Mouse (Mus musculus) heart, postnatal 4 days (tissue): Measurements from ENCODE around the gene Rerg. TPM values are rescaled to one million over a fixed set of nuclear protein-coding genes. Genes with fewer than 3 reads are reported as not detected.

ENCODE experiments used
- DNase-seq: peaks from one replicate; pipeline ENCODE4 v3.0.0; 2021
- total RNA-seq, 2 experiments: library from RNA; stranded (reverse); gene quantifications; 2 replicates each; pipeline ENCODE4 v1.2.3; 2021

Gene Rerg
- 1 to 10 TPM; 7.0 to 9.1 TPM for total RNA-seq

DNA sequence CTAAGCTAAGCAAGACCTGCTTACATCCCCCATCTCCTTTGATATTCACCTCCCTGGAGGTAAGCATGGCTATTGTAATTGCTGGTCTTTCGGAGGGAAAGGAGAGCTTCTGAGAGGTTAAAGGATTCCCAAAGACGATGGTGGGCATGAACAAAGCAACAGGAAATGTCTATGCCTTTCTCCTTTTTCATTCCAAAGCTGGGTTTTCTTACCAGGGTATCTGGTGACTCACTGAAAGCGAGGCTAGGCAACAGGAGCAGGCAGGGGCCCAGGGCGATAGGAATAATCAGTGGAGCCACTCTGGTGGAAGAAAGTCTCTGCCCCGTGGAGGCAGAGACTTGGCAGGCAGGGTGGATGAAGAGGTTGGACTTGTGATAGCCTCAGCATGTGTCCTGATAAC lies at the start of gene Rerg:
Gene Rerg, minus strand, starts transcription at position 272 of the 400 bp plus-strand sequence.
- no peak for DNase-seq

DNA sequence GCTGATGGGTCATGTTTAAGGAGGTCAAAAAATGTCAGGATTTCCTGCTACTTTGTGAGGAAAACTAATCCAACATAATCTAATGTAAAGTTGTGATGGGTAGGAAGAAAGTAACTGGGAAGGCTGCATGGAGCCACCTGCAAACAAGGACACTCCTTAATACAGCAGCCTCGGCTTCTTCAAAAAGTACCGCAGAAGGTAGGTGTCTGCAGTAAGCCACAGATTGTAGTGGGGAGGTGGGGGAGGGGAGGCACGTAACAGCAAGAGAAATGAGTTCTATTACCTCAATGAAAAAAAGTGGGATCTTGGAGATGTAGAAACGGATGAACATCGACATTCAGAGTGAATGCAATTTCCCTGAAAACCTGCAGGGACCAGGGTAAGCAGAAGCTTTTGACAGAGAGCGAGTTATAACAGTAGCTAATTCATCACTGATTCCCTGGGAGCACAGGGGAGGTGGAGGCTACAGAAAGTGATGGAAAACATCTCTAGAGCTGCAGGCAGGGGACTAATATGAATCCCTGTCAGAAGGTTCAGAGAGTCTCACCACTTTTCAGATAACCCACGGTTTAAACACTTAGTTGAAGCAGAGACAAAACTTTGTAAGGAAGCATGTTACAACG lies 47.7 kb upstream of the Rerg start:
- DNase-seq = no peak

DNA sequence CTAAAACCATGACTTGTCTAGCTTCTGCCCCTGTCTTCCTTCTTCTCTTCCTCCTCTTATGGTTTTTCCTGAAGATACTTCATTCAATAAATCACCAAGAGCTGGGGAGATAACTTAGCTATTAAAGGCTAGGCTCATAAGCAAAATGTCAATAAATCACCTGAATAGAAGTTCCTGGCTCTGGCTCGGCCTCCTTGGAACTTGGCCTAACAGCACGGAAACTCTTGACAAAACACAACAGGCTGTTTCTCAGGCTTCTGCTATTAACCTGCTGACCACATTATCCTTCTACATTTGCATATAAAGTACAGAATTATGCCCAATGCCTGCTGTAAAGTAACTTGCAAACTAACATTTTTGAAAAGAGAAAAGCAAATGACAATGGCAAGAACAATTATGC lies 41.1 kb upstream of the Rerg start:
- no peak for DNase-seq

DNA sequence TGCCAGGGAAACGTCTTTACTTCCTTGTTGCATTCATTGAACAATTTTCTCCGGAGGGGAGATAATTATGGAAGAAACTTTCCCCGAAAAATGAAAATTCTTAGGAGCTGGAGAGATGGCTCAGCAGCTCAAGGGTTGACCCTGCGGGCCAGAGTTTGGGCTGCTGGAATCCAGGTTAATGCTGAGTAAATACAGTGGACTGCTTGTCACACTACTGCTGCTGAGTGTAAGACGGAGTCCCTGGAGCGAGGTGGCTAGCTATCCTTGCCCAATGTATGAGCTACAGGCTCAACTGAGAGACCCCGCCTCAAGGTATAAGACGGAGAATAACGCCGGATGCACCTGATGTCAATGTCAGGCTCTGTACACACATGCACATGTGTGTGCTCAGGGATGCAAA lies 40.7 kb upstream of the Rerg start:
- DNase-seq = no peak

DNA sequence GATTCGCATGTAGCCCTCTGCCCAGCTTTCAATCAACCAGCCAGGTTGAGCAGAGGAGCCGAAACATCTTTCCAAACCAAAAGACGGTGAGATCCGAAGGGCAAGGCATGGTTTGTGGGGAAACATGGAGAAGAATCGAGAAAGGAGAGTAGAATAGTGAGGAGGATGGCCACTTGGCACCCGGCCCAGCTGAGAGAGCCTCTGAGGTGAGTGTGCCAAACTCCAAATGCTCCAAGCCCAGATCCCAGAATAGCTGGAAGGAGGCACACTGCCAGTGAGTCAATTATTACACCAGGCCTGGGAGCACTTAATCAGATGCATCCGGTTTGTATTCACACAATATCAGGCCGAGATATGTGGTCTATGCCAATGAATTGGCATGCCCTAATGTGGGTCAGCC lies 39.7 kb upstream of the Rerg start:
- peak; percentile 83 for DNase-seq

DNA sequence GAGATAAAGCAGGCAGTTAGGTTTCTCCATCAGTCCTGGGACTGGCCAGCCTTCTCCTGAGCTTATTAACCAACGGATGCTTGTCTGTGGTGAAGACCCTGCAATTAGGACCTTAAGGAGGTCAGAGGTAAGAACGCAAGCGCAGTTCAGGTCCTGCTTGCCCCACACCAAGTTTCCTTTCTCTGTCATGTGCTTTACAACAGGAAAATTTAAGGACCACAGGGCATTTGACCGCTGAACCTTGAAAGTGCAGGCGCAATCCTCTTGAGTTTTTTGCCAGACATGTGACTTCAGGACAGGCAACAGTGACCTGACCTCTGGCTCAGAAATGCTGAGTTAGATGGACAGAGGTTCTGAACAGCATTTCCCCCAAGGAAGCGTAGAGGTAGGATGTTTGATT lies 36.8 kb upstream of the Rerg start:
- no peak for DNase-seq

DNA sequence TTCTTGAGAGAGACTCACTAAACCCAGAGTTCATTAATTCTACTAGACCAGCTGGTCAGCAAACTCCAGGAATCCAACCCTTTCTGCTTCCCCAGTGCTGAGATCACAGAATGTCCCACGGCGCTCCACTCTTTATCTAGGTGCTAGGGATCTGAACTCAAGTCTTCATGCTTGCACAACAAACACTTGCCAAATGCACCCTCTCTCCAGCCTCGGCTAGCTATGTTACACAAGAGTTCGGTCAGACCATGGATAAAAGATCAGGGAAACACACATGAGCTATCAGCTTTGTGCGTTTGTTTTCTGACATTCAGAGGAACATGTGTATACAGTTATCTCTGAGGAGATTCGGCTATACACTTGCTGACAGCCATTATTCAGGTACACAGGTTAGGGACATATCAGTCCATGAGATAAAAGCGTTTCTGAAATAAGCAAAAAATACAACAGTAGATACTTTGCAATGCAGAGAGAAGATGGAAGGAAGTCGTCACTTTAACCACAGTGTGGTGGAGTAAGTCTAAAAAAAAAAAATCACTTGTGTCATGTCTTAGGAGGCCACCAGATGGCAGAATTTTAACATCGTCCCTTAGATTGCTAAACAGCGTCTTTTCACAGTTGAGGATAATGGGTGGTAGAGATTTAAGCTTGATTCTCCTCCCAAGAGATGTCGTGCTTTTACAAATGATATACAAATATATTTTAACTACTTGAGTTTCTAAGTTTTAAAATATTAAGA lies 35.5 kb upstream of the Rerg start:
- peak; percentile 23 for DNase-seq

DNA sequence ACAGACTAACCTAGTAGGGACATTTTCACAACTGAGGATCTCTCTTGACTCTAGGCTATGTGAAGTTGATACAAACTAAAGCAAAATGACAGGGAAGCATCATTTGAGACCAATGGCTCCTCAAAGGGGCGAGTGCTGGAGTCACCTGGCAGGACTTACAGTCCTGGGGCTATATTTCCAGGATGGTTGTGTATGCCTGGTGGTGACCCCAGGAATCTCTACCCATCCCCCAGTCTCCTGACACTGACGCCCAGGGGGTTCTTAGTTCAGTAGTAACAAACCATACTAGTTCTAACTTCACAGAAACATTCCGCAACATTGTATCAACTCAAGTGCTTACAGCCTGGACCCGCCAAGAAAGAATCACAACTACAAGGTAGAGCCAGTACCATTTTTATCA lies 32.4 kb upstream of the Rerg start:
- DNase-seq = no peak

DNA sequence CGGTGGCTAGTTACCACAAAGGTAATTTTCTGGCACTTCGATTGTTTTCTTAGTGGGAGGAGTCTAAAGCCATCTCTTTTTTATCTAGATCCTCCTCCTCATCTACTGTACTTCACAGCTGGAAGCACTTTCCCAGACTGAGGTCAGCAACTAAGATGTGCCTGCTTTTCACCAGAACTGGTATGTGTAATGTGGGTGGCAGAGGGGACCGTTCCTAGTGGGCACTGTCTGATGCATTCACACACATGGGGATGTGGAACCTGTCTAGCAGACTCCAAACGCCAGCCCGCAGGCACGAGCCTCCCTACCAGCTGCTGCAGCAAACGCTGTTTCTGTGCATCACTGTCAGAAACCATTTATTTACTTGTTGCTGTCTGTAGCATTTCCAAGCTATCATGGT lies 31.3 kb upstream of the Rerg start:
- DNase-seq = no peak

DNA sequence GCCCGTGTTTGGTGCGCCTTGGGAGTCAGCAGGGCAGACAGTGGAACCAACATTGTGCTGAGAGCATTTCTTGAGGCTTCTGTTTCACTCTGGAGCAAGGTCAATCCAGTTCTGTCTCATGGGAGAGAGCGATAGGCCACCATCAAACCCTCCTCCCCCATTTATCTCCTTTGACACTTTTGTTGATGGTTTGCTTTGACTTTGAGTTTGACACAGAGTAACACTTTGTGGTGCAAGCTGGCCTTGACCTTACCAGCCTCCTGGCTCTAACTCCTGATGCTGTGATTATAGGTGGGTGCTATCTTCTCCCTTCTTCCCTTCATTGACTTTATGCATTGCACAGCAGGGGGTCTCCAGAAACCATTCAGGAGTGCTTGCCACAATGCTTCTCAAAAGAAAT lies 30.9 kb upstream of the Rerg start:
- no peak for DNase-seq

DNA sequence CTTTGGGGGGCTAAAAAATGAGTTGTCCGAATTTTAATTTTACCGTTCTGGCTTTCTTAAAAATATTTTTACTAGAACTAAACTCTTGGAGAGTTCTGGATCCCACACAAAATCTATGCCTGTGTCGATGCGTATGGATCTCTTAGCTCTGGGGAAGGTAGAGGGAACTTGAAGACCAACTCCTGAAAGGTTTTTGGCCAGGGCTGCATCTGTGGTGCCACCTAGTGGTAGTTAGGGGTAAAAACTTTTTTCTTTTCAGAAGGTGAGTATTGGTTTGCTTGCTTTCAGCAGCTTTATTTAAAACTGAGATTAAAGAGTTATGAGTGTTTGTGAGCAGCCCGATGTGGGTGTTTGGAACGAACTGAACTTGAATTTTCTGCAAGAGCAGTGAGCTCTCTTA lies 21.8 kb upstream of the Rerg start:
- DNase-seq = peak; percentile 36

DNA sequence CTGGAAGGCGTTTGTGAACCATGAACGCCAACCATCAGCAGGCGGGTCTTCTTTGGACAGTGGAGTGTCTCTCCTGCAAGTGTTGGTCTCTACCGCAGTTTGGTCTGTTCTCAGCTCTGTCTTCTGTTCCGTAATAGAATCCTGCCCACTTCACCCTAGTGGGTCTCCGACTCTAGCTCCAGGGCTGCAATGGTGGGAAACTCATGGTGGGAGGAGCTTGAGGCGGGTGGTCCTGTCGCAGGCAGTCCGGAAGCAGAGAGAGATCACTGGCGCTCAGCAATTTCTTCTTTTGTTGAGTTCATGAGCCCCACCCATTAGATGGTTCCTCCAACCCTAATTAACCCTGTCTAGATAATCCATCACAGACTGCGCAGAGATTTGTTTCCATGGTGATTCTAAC lies 20.7 kb upstream of the Rerg start:
- no peak for DNase-seq

DNA sequence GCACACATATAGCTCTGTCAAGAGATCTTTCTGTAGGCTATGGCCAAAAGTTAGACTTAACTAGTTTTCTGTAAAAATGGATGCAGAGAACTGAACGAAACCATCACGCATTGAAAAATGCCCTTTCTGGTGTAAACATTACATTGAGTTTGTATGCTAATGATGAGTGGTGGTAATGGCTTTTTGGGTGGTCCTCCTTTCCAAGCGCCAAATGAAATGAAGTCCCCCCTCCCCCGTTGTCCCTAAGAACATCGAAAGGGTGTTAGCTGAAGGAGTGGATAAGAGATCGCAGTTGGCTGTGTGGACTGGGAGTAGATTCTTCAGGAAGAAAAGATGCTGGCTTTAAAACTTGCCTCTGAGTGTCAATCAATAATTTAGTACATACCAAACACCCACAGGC lies 20.3 kb upstream of the Rerg start:
- DNase-seq = no peak

DNA sequence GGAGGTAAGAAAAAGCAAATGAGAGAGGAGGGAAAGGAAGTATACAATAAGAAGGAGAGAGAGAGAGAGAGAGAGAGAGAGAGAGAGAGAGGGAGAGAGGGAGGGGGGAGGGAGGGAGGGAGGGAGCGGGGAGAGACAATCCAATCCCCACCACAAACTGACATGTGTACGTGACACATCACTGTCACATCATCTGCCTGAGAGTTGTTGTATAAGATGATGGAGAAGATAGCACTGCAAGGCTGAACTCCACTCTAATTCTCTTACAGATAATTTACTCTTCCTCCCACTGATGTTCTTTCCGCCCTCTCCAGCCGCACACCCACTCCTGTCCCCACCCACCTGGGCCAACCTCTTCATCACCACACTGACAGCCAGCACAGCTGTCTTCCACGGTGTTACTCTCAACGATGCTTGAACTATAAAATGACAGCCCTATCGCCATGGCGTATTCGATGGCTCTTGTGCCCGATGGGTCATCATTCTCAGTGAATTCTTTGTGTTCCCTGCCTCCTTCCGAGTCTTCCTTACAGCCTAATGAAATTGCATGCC lies 18.2 kb upstream of the Rerg start:
- DNase-seq = no peak

DNA sequence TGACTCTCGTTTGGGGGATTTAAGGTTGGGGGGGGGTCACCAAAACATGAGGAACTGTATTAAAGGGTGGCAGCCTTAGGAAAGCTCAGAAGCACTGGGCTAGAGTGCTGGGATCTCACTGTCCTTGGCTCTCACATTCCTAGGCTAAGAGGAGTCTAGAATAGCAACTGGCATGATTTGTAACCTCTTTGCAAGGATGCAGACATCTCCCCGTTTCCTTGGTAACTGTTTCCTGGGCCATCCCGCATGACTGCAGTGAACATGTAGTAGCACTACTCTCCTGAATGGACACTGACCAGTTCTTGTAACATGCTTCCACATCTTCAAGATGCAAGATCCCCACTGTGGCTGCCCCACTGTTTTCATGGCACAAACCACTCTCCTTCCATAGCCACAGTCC lies 17.1 kb upstream of the Rerg start:
- DNase-seq = no peak

DNA sequence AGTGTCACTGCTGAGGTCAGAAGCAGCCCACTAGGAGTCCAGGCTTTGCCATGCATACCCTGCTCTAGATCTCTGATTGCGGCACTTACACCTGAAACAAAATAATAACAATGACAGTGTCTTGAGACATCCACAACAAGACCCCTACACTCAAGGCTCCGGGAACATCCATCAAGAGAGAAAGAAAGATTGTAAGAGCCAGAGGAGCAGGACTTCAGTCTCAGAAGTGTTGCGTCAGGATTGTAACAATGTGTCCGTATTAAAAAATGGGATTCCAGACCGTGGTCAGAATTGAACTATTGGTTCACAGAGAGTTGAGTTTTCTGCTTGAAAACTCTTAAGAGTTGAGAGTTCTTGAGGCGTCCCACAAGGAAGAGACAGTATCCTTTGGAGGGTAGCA lies 10.3 kb upstream of the Rerg start:
- no peak for DNase-seq

DNA sequence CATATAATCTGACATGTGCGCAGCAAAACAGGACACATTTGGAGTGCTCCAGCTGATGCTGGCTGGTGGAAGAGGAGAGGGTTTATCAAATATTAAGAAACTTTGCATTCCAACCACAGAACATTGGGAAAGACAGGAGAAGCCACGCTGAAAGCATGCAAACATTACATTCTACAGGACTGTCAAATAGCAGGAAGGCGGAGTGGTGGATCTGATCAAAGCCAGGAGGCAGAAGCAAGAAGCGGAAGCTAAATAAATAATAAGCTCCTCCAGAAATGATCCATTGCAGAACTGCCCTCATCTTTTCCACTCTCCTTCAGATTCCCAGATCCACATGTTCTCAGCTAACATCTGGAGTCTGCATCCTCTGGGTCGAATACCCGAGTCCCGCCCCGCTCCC lies 9.8 kb upstream of the Rerg start:
- DNase-seq = no peak

DNA sequence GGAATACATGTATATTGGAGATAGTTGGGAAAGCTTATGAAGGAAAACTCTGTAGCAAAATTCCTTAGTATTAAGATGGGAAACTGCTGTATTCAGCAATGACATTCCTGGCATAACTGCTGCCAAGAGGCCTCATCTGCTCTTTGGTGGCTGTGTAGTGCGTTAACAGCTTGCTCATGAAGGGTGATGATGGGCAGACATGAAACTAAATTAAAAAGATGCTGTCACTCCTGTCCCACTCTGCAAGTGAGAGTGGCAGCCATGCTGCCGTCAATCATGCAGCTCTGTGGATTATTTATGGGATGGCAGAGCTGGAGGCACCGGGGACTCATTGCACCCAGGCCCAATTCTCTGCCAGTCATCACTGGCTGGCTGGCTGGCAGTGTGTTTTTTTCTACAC lies 8.7 kb upstream of the Rerg start:
- no peak for DNase-seq

DNA sequence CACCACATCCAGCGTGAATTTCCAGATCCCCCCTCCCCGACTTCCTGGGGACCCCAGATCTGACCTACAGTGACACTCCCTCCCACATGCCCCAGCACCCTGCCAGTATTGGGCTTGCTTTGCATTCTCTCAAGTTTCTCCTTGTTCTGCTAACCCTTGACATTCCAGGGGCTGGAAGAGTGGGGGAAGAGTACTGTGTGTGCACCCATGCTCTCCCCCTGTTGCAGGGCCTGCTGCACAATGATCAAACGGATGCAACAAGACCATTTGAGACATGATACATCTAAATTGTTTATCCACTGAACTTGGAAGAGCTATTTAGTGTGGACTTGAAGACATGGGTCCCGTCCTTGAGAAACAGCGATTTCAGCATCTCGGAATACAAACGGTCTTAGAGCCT lies 349 bp upstream of the Rerg start:
- DNase-seq = no peak

DNA sequence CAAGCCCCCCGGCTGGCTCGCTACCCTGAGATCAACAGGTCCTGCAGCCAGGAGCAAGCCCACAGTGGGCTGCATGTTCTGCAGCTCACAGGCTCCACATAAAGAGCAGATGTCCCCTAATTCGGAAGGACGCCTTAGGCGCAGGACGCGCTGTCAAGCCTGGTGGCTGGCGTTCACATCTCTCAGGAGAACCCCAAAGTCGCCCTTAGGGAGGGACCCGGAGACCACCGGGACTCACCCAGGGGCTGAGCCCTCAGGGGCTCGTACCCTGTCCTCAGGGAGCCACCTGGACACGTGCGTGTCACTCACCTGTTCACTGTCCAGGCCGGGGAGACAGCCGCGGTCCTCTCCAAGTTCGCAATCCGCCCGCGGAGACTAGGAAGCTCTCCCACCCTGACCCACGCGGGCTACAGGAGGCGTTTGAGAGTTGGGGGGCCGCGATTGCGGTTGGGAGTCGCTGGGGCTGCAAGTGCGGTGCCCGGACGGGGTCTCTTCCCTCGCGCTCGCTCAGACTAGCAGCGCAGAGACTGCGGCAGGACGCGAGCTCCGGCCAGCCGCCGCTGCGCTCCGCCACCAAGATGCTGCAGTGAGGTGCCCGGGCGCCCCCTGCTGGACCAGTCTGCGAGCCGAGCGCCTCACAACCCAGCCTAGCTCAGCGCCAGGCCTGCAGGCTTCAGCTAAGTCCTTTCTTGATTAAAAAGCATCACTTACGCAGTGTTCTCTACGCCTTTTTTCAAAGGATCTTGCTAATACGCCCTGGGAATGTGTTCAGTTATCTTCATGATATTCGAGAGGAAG lies 927 bp downstream of the Rerg start:
- DNase-seq = peak; percentile 97

DNA sequence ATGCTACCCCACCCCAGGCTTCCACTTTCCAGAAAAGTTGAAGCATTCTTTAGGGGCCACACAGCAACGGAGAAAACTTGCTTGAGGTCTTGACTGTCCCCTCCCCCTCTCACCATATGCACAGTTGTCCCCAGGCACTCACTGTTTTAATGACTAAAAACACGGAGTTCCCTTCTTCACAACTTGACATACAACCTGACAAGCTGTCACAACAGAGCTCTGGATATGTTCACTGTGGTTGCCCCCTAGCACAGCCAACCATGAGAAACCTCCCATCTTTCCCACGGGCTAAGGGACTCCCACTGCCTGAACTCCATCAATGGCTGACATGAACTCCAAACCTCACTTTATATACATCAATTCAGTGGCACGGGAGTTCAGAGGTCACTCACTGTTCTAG lies 3.5 kb downstream of the Rerg start:
- DNase-seq = no peak

DNA sequence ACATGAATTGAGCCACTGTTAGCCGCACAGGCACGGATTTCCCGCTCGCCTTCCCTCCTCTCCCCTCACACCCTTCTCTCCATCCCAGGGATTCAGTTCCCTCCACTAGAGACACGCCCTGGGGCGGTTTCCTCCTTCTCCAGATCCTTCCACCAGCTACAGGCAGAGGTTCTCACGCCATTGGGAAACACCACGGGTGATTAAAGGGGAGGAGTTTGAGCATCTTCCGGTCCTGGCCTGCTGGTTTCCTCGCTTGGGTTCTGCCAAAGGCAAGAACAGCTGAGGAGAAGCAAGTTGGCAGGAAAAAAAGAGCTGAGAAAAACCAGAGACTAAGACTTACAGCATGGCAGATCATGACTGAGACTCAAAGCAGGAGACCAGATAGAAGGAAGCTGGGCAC lies 6.7 kb downstream of the Rerg start:
- no peak for DNase-seq

DNA sequence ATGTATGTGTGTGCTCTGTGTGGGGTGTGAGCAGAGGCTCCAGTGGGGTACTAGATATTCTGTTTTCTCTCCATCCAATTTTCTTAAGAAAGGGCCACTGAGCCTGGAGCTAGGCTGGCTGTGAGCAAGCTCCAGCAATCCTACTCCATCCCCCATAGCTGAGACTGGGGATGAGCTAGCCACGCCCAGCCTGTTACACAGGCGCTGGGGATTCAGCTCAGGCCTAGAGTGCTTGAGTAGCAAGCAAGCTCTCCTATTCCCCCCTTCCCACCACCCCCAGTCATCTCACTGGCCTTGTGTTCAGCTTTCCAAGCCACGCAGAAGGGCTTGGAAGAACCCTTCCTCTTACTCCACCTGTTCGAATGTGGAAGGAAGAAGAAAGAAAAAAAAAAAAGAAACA lies 7.2 kb downstream of the Rerg start:
- no peak for DNase-seq

DNA sequence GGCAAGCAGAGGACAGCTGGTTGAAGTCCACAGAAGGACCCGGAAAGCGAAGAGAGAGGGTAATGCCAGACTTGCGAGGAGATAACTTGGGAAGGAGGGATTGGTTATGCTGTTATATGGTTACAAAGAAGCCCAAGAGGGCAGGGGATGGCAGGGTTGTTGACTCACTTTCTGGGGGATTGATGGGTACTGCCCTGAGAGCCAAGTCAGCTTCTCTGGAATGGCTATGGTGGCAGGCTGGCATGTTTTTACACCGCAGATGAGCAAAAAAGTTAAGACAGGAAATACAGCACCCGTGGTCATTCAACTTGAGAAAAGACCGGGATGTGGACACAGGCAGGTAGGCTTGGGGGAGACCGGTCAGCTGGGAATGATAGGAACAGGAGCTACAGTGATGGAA lies 7.8 kb downstream of the Rerg start:
- no peak for DNase-seq
